Mouse (Mus musculus): ENCODE results near the gene Rfxank. TPM values are rescaled to one million over a fixed set of nuclear protein-coding genes. Genes with fewer than 3 reads are reported as not detected.

Gene Rfxank
- total RNA-seq, 2 experiments from 2014 or later: 20.7 to 22.4 TPM

- intact Hi-C loops (cut with DNase I): no loop called here
- DNase-seq: no peak
These were observed 26.4 kb downstream of the Rfxank start for GRCm38 (mm10) chr8:70112401-70113016.

DNA sequence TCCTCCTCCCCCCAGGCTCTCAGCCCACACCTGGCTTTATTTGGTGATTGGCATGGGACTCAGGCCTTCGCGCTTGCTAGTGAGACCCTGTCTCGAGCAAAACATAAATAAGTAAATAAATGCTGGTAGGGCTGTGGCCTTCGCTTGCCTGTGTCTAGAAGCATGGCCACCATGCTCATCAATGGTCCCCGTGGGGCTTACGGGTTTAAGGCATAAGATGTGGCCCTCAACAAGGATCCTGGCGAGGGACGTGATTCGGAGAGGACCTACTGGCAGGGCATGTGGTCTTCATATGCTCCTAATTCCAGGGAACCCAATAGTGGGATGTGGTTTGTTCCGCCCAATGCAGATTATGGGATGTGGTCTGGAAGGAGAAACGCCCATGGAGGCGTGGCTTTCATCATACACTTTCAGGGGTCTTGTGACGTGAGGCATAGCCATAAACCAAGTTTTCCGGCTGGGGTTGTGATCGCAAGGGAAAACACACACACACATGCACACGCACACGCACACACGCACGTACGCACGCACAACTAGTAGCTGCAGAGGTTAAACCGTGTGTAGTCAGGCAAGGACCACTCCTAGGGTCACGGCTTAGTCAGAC lies 27.7 kb downstream of the Rfxank start:
- intact Hi-C loops (cut with DNase I): no loop called here
- DNase-seq: no peak

DNA sequence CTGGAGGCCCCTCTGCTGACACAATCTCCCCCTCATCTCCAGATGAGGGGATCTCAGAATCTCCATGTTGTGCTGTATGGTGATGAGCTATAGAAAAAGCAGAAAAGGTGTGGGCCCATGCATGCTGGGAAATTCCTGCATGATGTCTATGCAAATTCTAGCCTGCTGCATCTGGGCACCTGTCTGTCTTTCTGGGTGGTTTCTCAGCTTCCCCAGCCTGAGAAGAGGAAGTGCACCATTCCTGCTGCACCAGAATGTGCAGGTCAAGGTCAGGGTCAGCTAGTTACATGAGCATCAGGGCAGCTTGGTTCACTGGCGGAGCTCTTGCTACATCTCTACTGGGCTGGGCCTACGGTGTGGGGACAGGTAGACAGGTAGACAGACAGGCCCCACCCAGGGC lies 28.5 kb downstream of the Rfxank start:
- intact Hi-C loops (cut with DNase I): no loop called here
- no peak for DNase-seq

DNA sequence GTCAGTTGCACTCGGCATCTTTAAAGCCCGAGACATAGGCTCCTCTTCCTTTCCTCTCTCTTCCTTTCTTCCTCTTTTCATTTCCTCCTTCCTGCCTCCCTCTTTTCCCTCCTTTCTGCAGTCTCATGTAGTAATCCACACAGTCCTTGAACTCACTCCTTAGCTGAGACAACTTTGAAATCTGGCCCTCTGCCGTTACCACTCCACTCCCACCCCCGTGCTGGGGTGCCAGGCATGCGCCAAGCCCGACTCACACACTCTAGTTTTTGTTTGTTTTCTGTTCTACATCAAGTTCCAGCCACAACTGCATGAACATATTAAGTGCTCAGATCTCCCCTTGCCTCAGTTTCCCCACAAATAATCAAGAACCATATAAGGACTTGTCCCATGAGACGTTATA lies 34.0 kb downstream of the Rfxank start:
- intact Hi-C loops (cut with DNase I): loop anchor here (1.0 to 5.0 kb wide), 3 partner anchors 18 to 117 kb away; no protein-coding TSS in a partner anchor
- DNase-seq: no peak

- intact Hi-C loops (cut with DNase I): loop anchor here (1.0 to 5.0 kb wide), 3 partner anchors 18 to 118 kb away; no protein-coding TSS in a partner anchor
- DNase-seq: peak; percentile 48 to 62
These were observed 34.4 kb downstream of the Rfxank start for GRCm38 (mm10) chr8:70104506-70104905.

- intact Hi-C loops (cut with DNase I): loop anchor here (5.0 kb wide), 1 partner anchor 122 kb away; no protein-coding TSS in a partner anchor
- no peak for DNase-seq
These were observed 38.7 kb downstream of the Rfxank start for GRCm38 (mm10) chr8:70100241-70100640.

DNA sequence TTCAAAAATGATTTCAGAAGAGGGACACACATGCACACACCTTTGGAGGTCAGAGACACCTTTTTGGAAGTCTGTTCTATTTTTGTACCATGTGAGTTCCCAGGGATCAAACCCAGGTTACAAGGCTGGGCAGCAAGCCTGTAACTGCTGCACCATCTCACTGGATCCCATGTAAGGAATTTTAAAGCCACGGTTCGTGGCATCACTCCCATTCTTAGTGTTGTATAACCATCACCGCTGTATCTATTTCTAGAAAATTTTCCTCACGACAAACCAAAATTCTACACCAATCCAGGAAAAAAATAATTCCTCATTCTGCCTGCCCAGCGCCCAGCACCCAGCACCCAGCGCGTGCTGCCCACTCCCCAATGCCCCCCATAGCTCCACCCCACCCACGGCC lies 39.7 kb downstream of the Rfxank start:
- DNase-seq: no peak
- intact Hi-C loops (cut with DNase I): no loop called here

- no peak for DNase-seq
- intact Hi-C loops (cut with DNase I): no loop called here
These were observed 46.2 kb downstream of the Rfxank start for GRCm38 (mm10) chr8:70092786-70093185.

DNA sequence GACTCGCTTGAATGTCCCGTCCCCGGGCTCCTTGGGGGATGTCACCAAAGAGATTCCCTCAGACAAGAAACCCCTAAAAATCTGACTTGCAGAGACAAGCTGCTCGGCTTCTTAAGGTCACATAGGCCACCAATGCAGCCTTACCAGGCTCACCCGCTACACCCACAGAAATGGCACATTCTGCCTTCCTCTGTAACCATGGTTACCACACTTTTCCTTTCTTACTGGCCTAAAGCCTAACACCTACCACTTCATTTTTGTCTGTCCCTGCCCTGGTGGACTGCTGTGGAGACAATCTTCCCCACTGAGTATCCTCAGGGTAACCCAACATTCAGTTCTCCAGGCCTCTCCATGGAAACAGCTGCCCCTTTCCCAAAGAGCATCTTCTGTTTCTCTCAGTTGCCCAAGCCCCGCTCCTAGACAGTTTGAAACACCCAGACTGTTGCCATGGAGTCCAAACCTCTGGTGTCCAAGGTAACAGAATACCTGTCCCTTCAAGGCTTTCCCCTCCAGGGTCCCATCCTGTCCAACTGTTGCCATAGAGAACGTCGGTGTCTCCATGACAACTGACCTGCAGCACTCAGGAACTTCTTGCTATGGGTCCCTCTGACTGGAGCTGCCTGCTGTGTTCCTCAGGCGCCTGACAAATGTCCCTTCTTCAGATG lies 49.5 kb downstream of the Rfxank start:
- intact Hi-C loops (cut with DNase I): loop anchor here (5.0 kb wide), 2 partner anchors 78 to 133 kb away; no protein-coding TSS in a partner anchor
- DNase-seq: no peak

DNA sequence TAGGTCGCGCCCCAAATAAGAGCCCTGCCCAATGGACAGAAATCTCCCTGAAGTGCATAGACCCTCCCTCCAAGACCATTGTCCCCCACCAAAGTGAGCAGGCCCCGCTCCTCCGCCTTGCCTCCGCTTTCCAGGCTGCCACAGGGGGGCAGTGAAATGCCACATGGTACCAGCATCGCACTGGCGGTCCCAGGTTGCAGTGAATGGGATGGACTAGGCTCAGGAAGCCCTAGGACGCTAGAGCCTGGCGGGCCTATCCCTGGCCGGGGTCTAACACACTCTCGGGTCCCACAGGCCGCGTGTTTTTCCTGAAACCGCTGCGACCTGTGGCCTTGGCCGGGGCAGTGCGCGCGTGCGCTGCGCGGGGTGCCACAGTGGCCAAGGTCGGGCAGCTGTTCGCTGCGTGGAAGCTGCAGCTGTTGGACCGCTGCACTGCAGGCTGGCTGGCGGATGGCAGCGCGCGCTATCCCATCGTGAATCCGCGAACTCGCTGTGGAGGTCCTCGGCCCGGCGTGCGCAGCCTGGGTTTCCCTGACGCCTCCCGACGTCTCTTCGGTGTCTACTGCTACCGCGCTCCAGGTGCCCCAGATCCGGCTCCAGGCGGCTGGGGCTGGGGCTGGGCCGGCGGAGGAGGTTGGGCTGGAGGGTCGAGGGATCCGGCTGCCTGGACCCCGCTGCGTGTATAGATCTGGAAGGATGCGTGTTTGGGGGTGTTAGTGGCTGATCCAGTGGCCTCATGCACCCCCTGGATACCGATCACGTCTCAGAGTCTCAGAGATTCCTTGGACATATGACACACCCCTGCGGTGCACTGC lies 50.9 kb downstream of the Rfxank start:
- peak; percentile 53 to 55 for DNase-seq
- intact Hi-C loops (cut with DNase I): loop anchor here (5.0 kb wide), 2 partner anchors 79 to 134 kb away; no protein-coding TSS in a partner anchor

- no peak for DNase-seq
- intact Hi-C loops (cut with DNase I): loop anchor here (5.0 kb wide), 2 partner anchors 80 to 135 kb away; no protein-coding TSS in a partner anchor
These were observed 51.7 kb downstream of the Rfxank start for GRCm38 (mm10) chr8:70087237-70087636.

- DNase-seq: no peak
- intact Hi-C loops (cut with DNase I): loop anchor here (5.0 kb wide), 2 partner anchors 81 to 136 kb away; no protein-coding TSS in a partner anchor
These were observed 52.8 kb downstream of the Rfxank start for GRCm38 (mm10) chr8:70086151-70086550.

GRCm38 (mm10) chr8:70084191-70085065 lies 54.5 kb downstream of the Rfxank start:
- DNase-seq: no peak
- intact Hi-C loops (cut with DNase I): loop anchor here (5.0 kb wide), 2 partner anchors 83 to 138 kb away; no protein-coding TSS in a partner anchor

- intact Hi-C loops (cut with DNase I): no loop called here
- peak in 1 of 2 experiments; percentile 34 for DNase-seq
These were observed 55.7 kb downstream of the Rfxank start, which contains the start of gene Hapln4 for GRCm38 (mm10) chr8:70083285-70083684. Hapln4 (plus strand) TSS chr8:70083457.

DNA sequence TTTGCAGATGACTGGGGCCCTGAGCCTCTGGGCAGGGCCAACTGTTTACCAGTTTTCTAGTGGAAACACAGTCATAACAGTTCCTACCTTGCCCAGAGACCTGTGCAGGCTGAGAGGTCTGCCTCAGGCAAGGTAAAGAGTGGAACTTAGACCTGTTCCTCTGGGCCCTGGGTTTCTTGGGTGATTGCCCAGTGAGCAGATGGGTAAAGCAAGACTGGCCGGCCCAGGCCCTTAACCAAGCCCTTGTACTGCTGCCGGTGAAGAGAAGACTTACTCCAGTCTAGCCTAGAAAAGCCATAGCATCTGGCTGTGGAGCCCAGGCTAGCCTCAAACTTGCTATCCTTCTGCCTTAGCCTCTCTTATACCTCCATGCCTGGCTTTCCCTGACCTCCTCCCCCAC lies 57.0 kb downstream of the Rfxank start:
- DNase-seq: no peak
- intact Hi-C loops (cut with DNase I): no loop called here

Measured in heart, postnatal 10 days (tissue).